Mouse (Mus musculus) lung, embryonic 14.5 days (tissue): ENCODE data around the gene Syne4. TPM values are rescaled to one million over a fixed set of nuclear protein-coding genes. Genes with fewer than 3 reads are reported as not detected.

ENCODE experiments used
- ATAC-seq: fragments of 200-750 bp; cut with Nextera tagmentation; 2 replicates; pipeline ENCODE4 v1.8.0; 2017; ENCODE audit warnings: mild to moderate bottlenecking, moderate TSS enrichment, moderate library complexity; ENCODE audit not compliant: insufficient read depth
- DNase-seq: peaks from one replicate; pipeline ENCODE4 v3.0.0-alpha.2; 2015
- H3K27ac ChIP-seq: fragments of 300-500 bp; sonication (generic); 2 replicates; pipeline ENCODE4 v1.5.1; 2014; ENCODE audit warnings: low read depth, mild to moderate bottlenecking, moderate library complexity
- H3K27me3 ChIP-seq: fragments of 300-500 bp; sonication (generic); 2 replicates; pipeline ENCODE4 v1.6.1; 2014; ENCODE audit warnings: low read length, control low read depth; ENCODE audit not compliant: insufficient read depth
- H3K36me3 ChIP-seq: fragments of 300-500 bp; sonication (generic); 2 replicates; pipeline ENCODE4 v1.6.1; 2014; ENCODE audit warnings: control low read depth; ENCODE audit not compliant: insufficient read depth
- H3K4me1 ChIP-seq: fragments of 300-500 bp; sonication (generic); 2 replicates; pipeline ENCODE4 v1.6.1; 2014; ENCODE audit warnings: antibody characterized with exemption, control low read depth; ENCODE audit not compliant: insufficient read depth
- H3K4me2 ChIP-seq: fragments of 300-500 bp; sonication (generic); 2 replicates; pipeline ENCODE4 v1.6.1; 2014; ENCODE audit warnings: mild to moderate bottlenecking
- H3K4me3 ChIP-seq: fragments of 300-500 bp; sonication (generic); 2 replicates; pipeline ENCODE4 v1.5.1; 2014; ENCODE audit warnings: low read depth, low read length
- H3K9ac ChIP-seq: fragments of 300-500 bp; sonication (generic); 2 replicates; pipeline ENCODE4 v1.6.1; 2014
- H3K9me3 ChIP-seq: fragments of 300-500 bp; sonication (generic); 2 replicates; pipeline ENCODE4 v1.6.1; 2016; ENCODE audit warnings: low read depth, low read length, control low read depth
- CTCF ChIP-seq: IDR thresholded peaks from 2 replicates; pipeline ENCODE4 v1.5.1; 2016; ENCODE audit warnings: antibody characterized with exemption, low read depth
- WGBS: fragments of 180-500 bp; shearing (Covaris S2); extraction: QIAGEN DNeasy Blood & Tissue Kit; methylation state at CpG from one replicate; pipeline ENCODE4 v1.1.7; 2014; 5-methylcytosine and 5-hydroxymethylcytosine counted together
- polyA plus RNA-seq: library from polyadenylated mRNA; unstranded; fragments of >200 nt; fragmentation: Nextera tagmentation; extraction: Ambion mirVana; gene quantifications from 2 replicates; pipeline ENCODE4 v1.2.1, GENCODE M21; 2014

Gene Syne4
- polyA plus RNA-seq, 1 experiment from 2014 or later: 23.2 TPM

DNA sequence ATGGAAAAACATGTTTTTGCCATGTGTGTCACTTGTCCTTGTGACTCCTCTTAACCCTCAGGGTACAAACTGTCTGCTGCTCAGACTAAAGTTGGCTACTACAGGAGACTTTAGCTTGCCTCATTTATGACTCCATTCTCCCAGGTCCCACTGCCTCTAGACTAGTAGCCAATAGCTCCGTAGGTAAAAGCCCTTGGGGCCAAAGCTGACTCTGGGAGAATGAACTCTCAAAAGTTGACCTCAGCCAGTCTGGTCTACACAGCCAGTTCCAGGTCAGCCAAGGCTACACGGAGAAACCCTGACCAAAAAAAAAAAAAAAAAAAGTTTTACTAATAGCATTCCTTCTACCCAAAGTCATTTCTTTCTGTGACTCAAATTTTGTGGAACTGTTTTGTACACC lies 35.7 kb upstream of the Syne4 start:
- Histone ChIP-seq H3K9me3 (no peaks in the 10 kb centered on the region), H3K4me3 (peak overlapping the region; percentile 79), H3K9ac (no peak overlapping the region), H3K36me3 (no peaks in the 10 kb centered on the region), H3K27ac (no peak overlapping the region), H3K4me2 (peak overlapping the region; percentile 94), H3K27me3 (no peaks in the 10 kb centered on the region), H3K4me1 (peaks cover 4% of the 10 kb centered on the region; the same call in 1 of the 2 replicates)
- DNase-seq (no peak), ATAC-seq (no peak)
- TF ChIP-seq CTCF: no peak
- WGBS: 57% methylated on average over 2 of the region's 2 CpGs

DNA sequence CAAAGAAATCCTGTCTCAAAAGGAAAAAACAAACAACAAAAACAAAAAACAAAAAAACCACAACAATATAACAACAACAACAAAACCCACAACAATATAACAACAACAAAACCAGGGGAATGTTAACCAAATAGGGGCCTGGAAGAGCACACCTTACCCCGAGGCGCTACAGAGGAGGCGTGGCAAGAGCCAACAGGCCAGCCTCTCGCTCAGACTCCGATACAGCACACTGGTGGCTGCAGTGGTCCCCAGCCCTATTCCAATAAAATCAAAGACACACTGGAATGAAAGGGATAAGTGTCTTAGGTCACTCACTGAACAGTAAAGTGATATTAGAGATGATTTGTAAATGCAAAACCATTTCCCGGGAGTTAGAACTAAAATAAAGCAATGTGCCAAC lies 35.1 kb upstream of the Syne4 start:
- Histone ChIP-seq H3K4me1 (peaks cover 4% of the 10 kb centered on the region; the same call in 1 of the 2 replicates), H3K27ac (peak overlapping the region; percentile 99), H3K9ac (peak overlapping the region; percentile 56), H3K36me3 (no peaks in the 10 kb centered on the region), H3K9me3 (no peaks in the 10 kb centered on the region), H3K27me3 (no peaks in the 10 kb centered on the region), H3K4me2 (peak overlapping the region; percentile 94), H3K4me3 (peak overlapping the region; percentile 79)
- no peak for TF ChIP-seq CTCF
- 0% methylated on average over 6 of the region's 6 CpGs for WGBS
- ATAC-seq (no peak), DNase-seq (no peak)

- Histone ChIP-seq H3K36me3 (no peaks in the 10 kb centered on the region), H3K9me3 (no peaks in the 10 kb centered on the region), H3K27me3 (no peaks in the 10 kb centered on the region), H3K27ac (peak within 1 kb of the TSS; percentile 99), H3K4me1 (peaks cover 4% of the 10 kb centered on the region; the same call in 1 of the 2 replicates), H3K4me2 (peak within 1 kb of the TSS; percentile 94), H3K9ac (peak within 1 kb of the TSS; percentile 56), H3K4me3 (peak within 1 kb of the TSS; percentile 79)
- DNase-seq (peak; percentile 98), ATAC-seq (peak; percentile 95)
- 0% methylated on average over 47 of the region's 49 CpGs for WGBS
- TF ChIP-seq CTCF: no peak
Measured at GRCm38 (mm10) chr7:30279951-30280669, 34.5 kb upstream of the Syne4 start, which contains the start of the genes Thap8 and Wdr62. Thap8 (plus strand) TSS chr7:30280094. Wdr62 (minus strand) TSS chr7:30280419.

GRCm38 (mm10) chr7:30280670-30281138 lies 33.9 kb upstream of the Syne4 start:
- DNase-seq: peak; percentile 96
- Histone ChIP-seq H3K4me2 (peak overlapping the region; percentile 94), H3K27me3 (no peaks in the 10 kb centered on the region), H3K27ac (peak overlapping the region; percentile 99), H3K4me1 (peaks cover 4% of the 10 kb centered on the region; the same call in 1 of the 2 replicates), H3K36me3 (no peaks in the 10 kb centered on the region), H3K9ac (peak overlapping the region; percentile 41), H3K4me3 (peak overlapping the region; percentile 79), H3K9me3 (no peaks in the 10 kb centered on the region)
- under 1% methylated on average over 20 of the region's 20 CpGs for WGBS
- ATAC-seq: peak; percentile 92
- no peak for TF ChIP-seq CTCF

GRCm38 (mm10) chr7:30281522-30281921 lies 33.1 kb upstream of the Syne4 start:
- Histone ChIP-seq H3K4me3 (no peak overlapping the region; the same call in 1 of the 2 replicates), H3K27me3 (no peaks in the 10 kb centered on the region), H3K4me2 (peak overlapping the region; percentile 94), H3K9me3 (no peaks in the 10 kb centered on the region), H3K27ac (peak overlapping the region; percentile 99; the same call in 1 of the 2 replicates), H3K36me3 (no peaks in the 10 kb centered on the region), H3K9ac (no peak overlapping the region), H3K4me1 (peaks cover 4% of the 10 kb centered on the region; the same call in 1 of the 2 replicates)
- ATAC-seq (no peak), DNase-seq (no peak)
- 48% methylated on average over 4 of the region's 4 CpGs for WGBS
- TF ChIP-seq CTCF: no peak

DNA sequence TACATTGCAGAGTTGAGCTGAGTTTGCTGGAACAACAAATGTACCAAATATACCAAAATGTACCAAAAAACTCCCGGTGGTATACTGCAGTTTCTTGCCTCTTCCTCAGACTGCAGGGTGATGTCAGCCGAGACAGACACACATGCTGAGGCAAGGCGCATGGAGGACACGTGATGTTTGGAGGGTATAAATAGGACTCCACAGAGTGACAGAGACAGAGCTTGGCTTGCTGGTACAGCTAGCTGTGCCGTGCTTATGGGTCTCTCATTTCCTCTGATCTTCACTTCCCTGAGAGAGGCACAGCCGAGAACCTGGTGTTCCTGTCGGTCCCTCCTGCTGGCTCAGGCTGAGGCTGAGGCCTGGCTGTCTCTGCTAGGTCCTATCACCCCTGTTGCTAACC lies 31.9 kb upstream of the Syne4 start:
- 72% methylated on average over 7 of the region's 7 CpGs for WGBS
- Histone ChIP-seq H3K27ac (no peak overlapping the region), H3K9ac (no peak overlapping the region), H3K36me3 (no peaks in the 10 kb centered on the region), H3K4me2 (no peak overlapping the region), H3K9me3 (no peaks in the 10 kb centered on the region), H3K27me3 (no peaks in the 10 kb centered on the region), H3K4me3 (no peak overlapping the region), H3K4me1 (peaks cover 4% of the 10 kb centered on the region; the same call in 1 of the 2 replicates)
- no peak for TF ChIP-seq CTCF
- ATAC-seq: no peak
- DNase-seq: no peak

DNA sequence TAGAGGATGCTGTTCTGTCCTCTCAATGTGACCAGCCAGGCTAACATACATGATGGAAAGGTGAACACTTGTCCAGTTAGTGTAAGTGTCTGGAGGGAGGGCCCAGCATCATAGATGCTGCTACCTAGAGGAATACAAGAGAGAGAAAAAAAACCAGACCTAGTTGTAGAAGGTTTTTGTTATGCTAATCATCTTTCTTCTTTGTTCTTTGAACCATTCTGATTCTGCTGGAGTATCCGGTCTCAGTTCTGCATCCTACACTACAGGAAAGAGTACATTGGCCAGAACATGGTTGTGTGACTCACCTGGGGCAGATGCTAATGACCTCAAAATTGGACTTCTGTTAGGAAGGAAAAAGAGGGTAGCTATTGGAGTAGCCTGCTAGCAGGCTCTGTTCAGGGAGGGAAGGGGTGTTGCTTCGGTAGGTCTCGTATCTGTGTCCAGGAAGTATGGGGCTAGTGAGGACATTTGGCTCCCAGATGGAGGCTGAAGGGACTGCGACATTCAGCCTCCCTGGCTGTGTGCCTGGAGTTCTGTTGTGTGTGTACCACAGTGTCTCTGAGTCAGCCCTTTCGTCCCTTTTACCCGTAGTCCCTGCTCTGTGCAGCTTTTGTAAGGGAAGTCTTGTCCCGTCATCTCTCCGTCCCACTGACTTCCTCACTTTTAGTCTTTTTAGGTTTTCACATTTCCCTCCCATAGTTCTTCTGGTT lies 27.8 kb upstream of the Syne4 start:
- H3K4me3 ChIP-seq: no peak overlapping the region
- 54% methylated on average over 8 of the region's 8 CpGs for WGBS
- no peak overlapping the region for H3K9ac ChIP-seq
- H3K27ac ChIP-seq: no peak overlapping the region
- H3K4me1 ChIP-seq: peaks cover 5% of the 10 kb centered on the region; the same call in 1 of the 2 replicates
- peak; percentile 37 for DNase-seq
- H3K4me2 ChIP-seq: no peak overlapping the region
- no peaks in the 10 kb centered on the region for H3K9me3 ChIP-seq
- ATAC-seq: no peak
- TF ChIP-seq CTCF: no peak
- no peaks in the 10 kb centered on the region for H3K36me3 ChIP-seq
- no peaks in the 10 kb centered on the region for H3K27me3 ChIP-seq
